Mouse (Mus musculus): Measurements from ENCODE around the gene Fam78a.

Fam78a gene

GRCm38 (mm10) chr2:32084111-32084871, at the start of gene Fam78a:
TSS of gene Fam78a (minus strand) at chr2:32084857.
- no peak for DNase-seq

DNA sequence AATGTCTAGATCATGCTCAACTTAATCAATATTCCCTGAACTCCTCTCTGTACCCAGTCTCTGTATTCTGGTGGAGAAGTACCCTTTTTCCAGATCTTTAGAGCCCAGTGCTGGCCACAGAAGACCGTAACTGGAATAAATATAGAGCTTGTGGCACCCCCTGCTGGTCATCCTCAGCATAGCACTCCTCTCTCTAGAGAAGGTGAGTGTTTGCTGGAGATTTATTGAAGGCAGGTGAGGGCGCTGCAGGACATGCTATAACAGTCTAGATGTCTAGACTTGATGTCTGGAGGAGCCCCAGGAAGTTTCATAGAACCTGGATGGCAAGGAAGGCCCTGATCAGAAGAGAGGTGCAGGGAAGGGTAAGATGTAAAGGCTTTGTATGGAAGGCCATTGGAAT, 49.4 kb upstream of the Fam78a start:
- peak; percentile 91 to 98 for DNase-seq

GRCm38 (mm10) chr2:32132567-32132992, 47.9 kb upstream of the Fam78a start:
- DNase-seq: peak; percentile 70 to 82

DNA sequence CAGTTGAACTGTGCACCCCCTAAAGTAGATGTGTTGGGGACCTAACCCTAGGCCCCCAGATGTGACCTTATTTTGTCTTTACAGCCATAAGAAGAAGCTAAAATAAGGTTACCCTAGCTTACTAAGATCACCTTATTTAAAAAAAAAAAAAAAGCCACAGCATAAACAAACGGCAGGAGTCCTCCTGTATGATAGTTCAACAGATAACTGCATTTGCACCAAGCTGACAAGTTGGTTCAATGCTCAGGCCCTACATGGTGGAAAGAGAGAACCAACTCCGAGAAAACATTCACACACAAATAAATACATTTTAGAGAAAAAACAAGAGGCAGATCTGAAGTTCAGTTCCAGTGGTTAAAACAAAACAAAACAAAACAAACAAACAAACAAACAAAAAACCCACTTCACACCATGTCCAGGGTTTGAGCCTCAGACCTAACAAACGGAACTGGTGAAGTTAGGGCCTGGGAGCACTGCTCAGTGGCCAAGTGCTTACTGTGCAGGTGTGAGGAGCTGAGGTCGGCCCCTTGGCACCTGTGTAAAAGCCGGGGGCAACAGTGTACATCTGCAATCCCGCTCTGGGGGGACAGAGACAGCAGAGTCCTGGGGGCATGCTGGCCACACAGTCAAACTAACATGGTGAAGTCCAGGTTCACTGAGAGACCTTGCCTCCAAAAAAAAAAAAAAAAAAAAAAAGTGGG, 47.4 kb upstream of the Fam78a start:
- no peak for DNase-seq

DNA sequence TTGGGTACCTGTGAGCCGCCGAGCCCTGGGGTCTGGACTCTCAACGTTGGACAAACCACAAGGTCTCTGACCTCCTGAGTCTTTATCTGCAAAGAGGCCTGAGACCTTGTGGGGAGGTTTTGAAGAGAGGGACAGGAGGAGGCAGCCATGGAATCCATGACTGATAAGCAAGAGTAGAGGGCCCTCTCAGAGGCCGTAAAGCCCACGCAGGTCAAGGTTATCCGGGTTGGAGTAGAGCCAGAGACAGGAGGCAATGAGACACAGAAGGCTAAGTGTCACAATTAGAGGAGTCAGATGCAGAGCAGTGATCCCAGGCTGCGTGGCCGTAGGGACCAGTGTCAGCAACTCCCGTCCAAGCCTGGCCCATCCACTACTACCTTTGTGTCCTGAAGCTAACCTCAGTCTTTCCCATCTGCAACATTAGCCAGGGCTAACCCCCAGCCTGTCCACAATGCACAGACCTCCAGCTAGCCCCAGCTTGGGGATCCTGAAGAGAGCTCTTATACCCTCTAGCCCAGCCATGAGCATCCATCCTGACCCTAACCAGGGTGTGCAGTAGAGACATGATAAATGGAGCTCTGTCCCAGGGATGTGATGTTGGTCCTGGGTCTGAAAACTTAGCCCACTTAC, 46.7 kb upstream of the Fam78a start:
- DNase-seq: no peak

DNA sequence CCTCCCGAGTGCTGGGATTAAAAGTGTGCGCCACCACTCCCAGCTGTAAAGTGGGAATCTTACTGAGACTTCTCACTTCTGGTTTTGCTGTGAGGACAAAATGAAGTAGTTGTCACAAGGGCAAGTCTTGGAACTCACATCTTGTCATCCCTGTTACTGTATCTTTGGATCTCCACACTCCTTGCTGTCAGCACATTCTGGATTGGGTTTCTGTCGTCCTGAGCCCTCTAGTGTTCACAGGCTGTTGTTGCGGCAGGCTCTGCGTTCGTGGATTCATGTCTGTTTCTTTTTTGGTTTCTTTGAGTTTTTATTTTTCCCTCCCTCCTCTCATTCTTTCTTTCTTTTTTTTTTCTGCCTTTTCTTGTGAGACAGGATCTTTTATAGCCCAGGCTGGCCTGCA, 45.8 kb upstream of the Fam78a start:
- peak in 1 of 2 experiments; percentile 61 for DNase-seq

GRCm38 (mm10) chr2:32129383-32130074, 44.9 kb upstream of the Fam78a start:
- no peak for DNase-seq

DNA sequence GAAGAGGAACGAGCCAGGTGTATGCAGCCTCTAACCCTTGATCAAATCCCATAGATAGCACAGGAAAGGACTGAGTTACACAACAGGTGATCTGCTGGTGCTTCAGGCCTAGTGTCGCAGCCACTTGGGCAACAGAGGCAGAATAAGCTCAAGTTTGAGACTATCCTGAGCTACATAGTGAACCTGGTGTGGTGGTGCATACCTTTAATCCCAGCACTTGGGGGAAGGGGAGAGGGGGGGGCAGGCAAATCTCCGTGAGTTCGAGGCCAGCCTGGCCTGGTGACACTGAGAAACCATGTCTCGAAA, 43.8 kb upstream of the Fam78a start:
- no peak for DNase-seq

- no peak for DNase-seq
Measured at GRCm38 (mm10) chr2:32127653-32128535, 43.2 kb upstream of the Fam78a start.

- no peak for DNase-seq
Measured at GRCm38 (mm10) chr2:32121785-32122184, 37.1 kb upstream of the Fam78a start.

DNA sequence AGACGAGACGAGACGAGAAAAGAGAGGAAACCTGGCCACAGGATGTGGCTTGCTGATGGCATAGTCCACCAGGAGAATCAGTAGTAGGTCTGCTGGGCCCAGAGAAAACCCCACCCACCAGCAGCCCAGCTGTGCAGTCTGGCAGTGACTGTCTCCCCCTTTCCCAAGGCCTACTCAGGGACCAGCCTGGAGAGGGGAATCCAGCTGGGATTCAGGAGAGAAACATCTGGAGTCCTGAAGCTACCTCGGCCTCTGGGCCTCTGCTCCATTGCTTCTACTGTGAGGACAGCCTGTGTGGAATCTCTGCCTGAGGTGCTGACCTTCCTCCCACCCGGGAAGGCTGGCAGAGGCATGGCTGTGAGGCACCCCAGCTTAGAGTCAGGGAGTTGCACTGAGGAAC, 36.5 kb upstream of the Fam78a start:
- no peak for DNase-seq

GRCm38 (mm10) chr2:32119802-32120750, 35.4 kb upstream of the Fam78a start:
- no peak for DNase-seq

DNA sequence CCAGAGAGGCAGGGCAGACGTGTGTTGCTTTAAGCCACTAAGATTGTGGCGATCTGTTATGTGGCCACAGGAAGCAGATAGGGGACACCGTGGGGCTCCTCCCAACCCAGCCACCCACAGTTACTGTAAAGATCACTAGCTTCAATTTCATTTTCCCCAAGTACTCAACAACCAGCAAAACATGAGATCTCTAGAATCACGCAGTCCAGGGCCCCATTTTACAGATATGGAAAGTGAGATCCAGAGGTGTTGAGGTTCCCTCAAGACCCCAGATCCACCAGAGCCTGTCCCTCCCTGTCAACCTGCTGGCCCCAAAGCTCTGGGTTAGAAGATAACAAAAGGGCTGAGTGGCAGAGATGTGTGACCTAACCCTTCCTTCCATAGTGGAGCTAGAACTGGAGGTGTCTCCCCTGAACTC, 31.2 kb upstream of the Fam78a start:
- no peak for DNase-seq

GRCm38 (mm10) chr2:32112548-32112947, 27.9 kb upstream of the Fam78a start:
- DNase-seq: no peak

- DNase-seq: no peak
Measured at GRCm38 (mm10) chr2:32111268-32111667, 26.6 kb upstream of the Fam78a start.

DNA sequence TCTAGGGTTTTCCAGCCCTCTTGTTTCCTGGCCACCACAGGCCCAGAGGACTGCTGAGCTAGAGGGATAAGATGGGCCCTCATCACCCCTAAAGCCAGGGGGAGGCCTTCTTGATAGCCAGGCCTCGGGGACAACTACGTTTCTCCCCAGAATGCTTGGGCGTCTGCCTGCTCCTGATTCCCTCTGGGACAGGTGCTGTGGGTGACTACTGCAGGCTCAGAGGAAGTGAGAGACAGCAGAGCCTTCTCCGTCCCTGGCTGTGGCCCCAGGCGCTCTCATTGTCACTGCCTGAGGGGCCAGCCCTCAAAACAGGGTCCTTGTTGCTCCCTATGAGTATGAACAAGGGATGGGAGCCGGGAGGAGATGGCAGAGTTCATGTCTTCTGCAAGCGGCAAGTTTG, 21.3 kb upstream of the Fam78a start:
- no peak for DNase-seq

DNA sequence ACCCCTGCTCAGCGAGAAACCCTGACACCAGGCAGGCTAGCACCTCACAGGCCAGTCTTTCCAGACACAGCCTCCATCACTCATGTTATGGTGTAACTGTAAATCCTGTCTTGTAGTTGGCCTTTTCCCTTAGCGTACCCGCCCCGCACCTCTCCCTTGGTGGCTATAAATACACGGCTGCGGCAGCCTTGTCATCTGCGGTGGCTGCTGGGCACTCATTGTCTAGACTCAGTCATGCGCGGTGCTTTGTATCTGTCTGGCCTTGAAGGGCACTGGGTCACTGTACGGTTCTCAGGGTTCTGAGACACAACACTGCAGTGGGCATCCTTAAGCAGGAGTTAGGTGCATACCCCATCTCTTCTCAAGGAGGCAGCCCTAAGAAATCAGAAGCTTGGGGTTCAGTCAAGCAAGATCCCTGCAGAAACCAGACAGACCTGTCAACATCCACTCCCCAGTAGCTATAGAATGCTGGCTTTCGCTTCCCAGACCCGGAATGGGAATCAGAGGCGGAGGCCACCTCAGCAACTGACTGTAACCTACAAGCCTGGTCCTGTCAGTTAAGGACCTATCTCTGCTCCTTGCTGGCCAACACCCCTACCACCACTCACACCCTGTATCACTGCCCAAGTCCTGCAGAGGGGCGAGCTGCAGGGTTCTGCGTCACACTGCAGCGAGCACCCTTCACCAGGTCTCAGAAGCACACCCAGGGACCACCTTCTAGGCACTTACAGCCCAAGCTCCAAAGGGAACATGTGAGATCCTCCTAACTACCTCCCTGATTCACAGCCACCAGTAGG, 20.7 kb upstream of the Fam78a start:
- no peak for DNase-seq

GRCm38 (mm10) chr2:32104122-32104521, 19.5 kb upstream of the Fam78a start:
- DNase-seq: no peak

- no peak for DNase-seq
Measured at GRCm38 (mm10) chr2:32103557-32103956, 18.9 kb upstream of the Fam78a start.

DNA sequence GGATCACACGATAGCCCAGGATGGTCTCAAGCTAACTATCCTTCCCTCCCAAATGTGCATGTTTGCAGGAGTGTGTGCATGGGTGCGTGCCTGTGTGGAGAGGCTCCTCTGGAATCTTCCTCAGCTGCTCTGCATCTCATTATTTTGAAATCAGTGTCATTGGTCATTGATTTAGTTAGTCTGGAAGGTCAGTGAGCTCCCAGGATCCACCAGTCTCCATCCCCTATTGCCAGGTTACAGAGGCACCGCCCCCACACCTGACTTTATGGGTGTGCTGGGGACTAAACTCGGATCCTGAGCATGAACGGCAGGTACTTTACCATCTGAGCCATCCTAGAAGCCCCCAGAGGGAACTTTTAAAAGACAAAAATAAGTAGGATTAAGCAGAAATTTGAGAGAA, 18.3 kb upstream of the Fam78a start:
- no peak for DNase-seq

GRCm38 (mm10) chr2:32096122-32096420, 11.4 kb upstream of the Fam78a start:
- DNase-seq: no peak

Data from kidney, adult 8-10 months (tissue).